Mouse (Mus musculus) mature B cell (primary cell): Measurements from ENCODE around the gene 1700003F12Rik.

Source experiments
- in situ Hi-C: fragments of 300-500 bp; cut with MboI; formaldehyde crosslinking; loops from 2 replicates; pipeline ENCODE4 v1.14.3; 2019

1700003F12Rik gene

GRCm38 (mm10) chr2:154546711-154547110 lies at the start of gene 1700003F12Rik:
TSS of gene 1700003F12Rik (plus strand) at chr2:154547085.
- in situ Hi-C loops, result no loop called here

- in situ Hi-C loops, result no loop called here
Measured at GRCm38 (mm10) chr2:154498571-154498970, 48.3 kb upstream of the 1700003F12Rik start.

- in situ Hi-C loops, result no loop called here
Measured at GRCm38 (mm10) chr2:154499717-154500247, 47.1 kb upstream of the 1700003F12Rik start.

- in situ Hi-C loops, result no loop called here
Measured at GRCm38 (mm10) chr2:154500758-154501157, 46.1 kb upstream of the 1700003F12Rik start.

GRCm38 (mm10) chr2:154507076-154507475 lies 39.8 kb upstream of the 1700003F12Rik start:
- in situ Hi-C loops, result no loop called here

GRCm38 (mm10) chr2:154507566-154508283 lies 39.2 kb upstream of the 1700003F12Rik start:
- in situ Hi-C loops, result no loop called here

GRCm38 (mm10) chr2:154508450-154508849 lies 38.4 kb upstream of the 1700003F12Rik start:
- in situ Hi-C loops, result no loop called here

- in situ Hi-C loops, result no loop called here
Measured at GRCm38 (mm10) chr2:154510141-154510540, 36.7 kb upstream of the 1700003F12Rik start.

- in situ Hi-C loops, result no loop called here
Measured at GRCm38 (mm10) chr2:154516944-154517343, 29.9 kb upstream of the 1700003F12Rik start.

- in situ Hi-C loops, result no loop called here
Measured at GRCm38 (mm10) chr2:154517424-154517823, 29.5 kb upstream of the 1700003F12Rik start.

- in situ Hi-C loops, result no loop called here
Measured at GRCm38 (mm10) chr2:154521449-154521848, 25.4 kb upstream of the 1700003F12Rik start.

GRCm38 (mm10) chr2:154522334-154522733 lies 24.6 kb upstream of the 1700003F12Rik start:
- in situ Hi-C loops, result no loop called here

GRCm38 (mm10) chr2:154525285-154525684 lies 21.6 kb upstream of the 1700003F12Rik start:
- in situ Hi-C loops, result no loop called here

GRCm38 (mm10) chr2:154526531-154526930 lies 20.4 kb upstream of the 1700003F12Rik start:
- in situ Hi-C loops, result no loop called here

- in situ Hi-C loops, result no loop called here
Measured at GRCm38 (mm10) chr2:154532888-154533287, 14.0 kb upstream of the 1700003F12Rik start.

GRCm38 (mm10) chr2:154534704-154535270 lies 12.1 kb upstream of the 1700003F12Rik start:
- in situ Hi-C loops, result no loop called here

- in situ Hi-C loops, result no loop called here
Measured at GRCm38 (mm10) chr2:154538310-154538709, 8.6 kb upstream of the 1700003F12Rik start.

GRCm38 (mm10) chr2:154538710-154539109 lies 8.2 kb upstream of the 1700003F12Rik start:
- in situ Hi-C loops, result no loop called here

- in situ Hi-C loops, result no loop called here
Measured at GRCm38 (mm10) chr2:154539720-154540119, 7.2 kb upstream of the 1700003F12Rik start.

GRCm38 (mm10) chr2:154541630-154542029 lies 5.3 kb upstream of the 1700003F12Rik start:
- in situ Hi-C loops, result no loop called here

- in situ Hi-C loops, result no loop called here
Measured at GRCm38 (mm10) chr2:154543567-154544347, 3.1 kb upstream of the 1700003F12Rik start.

GRCm38 (mm10) chr2:154548688-154549087 lies 1.8 kb downstream of the 1700003F12Rik start:
- in situ Hi-C loops, result no loop called here
